Mouse (Mus musculus): Measurements from ENCODE around the gene Macrod2.

- TF ChIP-seq CTCF (IDR thresholded peaks at IDR 0.05; ENCODE audit: borderline replicate concordance, insufficient read depth, low read depth, low read length) = no peak
- no peak for TF ChIP-seq POLR2A (IDR thresholded peaks at IDR 0.05; ENCODE audit: borderline replicate concordance, insufficient read depth, low read length)
These were observed 1822.3 kb downstream of the Macrod2 start for GRCm38 (mm10) chr2:142217371-142217770.

Measured in cerebellum, adult 2 months (tissue).